Mouse (Mus musculus) gonadal fat pad, adult 2 months (tissue): ENCODE results near the gene Cpsf7. TPM values are rescaled to one million over a fixed set of nuclear protein-coding genes. Genes with fewer than 3 reads are reported as not detected.

ENCODE experiments used
- DNase-seq: peaks from one replicate; pipeline ENCODE4 v3.0.0-alpha.2; 2012; ENCODE audit warnings: low read depth
- polyA plus RNA-seq: library from polyadenylated mRNA; depleted of rRNA; stranded (reverse); fragments of >200 nt; gene quantifications from 2 replicates; pipeline ENCODE4 v1.2.3, GENCODE M21; 2012; rRNA removed

The Cpsf7 gene
- polyA plus RNA-seq, 1 experiment = 33.6 TPM

DNA sequence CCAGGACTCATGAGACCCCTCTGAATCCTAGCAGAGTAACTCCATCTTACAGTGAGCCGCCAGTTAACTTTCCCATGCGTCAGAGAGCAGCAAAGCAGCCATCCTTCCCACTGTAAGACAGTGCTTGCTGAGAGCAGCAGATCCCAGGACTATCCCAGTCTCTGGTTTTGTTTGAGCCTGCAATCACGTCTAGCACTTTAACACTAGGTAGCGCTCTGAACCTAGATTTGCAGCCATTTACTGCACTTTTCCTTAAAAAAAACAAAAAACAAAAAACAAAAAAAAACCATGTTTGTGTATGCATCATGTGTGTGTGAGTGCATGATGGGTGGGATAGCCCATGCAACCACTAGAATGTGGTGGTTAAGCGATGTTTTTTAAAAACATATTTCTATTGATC is 35.0 kb downstream of the Cpsf7 start:
- DNase-seq = no peak

DNA sequence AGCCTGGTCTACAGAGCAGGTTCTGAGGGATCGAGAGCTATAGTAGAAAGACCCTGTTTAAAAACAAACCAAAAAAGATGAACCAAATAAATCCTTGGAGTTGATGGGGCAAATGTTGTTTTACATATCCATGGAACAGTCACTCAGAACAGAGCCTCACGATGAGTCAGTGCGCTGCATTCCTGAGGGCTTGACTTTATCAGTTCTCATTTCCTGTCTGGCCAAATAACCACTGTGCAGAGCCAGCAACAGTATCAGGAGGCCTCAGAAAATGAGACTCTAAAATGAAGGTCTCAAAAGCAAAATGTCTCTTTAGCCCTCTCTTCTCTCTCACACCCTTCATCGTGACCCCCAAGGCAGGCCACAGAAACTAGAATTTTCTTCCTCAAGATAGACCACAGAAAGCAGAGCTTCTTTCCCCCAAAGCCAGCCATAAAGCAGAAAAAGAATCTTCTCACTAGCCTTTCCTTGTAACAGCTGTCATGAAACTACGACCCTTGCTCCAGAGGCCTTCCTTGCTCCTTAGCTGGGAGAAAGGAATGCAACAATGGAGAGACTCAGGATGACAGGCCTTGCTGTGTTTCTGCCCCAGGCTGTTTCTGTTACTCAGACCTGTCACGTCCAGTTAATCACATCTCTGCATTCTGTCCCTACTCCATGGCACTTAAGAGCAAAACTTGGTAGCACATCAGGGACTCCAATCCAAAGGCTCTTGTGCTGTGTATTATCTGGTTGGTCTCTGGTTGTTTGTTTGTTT is 36.7 kb downstream of the Cpsf7 start:
- no peak for DNase-seq

DNA sequence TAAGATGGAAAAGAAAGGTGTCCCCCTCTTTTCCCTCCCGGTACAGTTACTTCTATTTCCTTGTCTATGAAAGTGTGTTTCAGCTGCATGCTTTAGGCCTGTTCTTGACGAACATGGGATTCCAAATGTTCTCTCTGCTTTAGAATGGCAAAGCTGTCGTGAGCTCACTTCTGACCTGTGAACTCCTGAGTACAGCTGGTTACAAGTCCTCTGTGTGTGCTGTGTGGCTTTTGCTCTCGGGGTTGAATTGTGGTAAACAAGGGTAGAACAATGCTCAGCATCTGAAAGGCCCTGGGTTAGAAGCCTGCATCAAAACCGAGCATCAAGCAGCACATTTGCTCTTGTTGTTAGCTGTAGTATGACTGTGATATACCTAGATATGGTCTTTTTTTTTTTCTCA is 37.3 kb downstream of the Cpsf7 start:
- DNase-seq = no peak

DNA sequence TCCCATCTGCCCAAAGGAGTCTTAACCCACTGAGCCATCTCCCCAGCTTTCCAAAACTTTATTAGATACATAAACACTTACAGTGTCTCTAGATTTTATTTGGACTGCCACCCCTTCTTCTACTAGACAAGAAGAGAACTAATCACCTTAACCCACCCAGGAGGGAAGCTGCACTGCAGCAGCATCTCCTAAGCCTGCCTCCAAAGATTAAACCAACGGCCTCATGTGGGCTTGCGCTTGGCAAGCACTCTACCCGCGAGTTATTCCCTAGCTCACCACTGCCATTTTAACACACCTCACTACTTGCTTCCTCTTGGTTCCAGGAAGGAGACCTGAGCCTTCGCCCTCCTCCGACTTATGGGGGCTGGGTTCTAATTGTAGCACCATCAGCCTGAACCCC is 39.2 kb downstream of the Cpsf7 start:
- DNase-seq = no peak

DNA sequence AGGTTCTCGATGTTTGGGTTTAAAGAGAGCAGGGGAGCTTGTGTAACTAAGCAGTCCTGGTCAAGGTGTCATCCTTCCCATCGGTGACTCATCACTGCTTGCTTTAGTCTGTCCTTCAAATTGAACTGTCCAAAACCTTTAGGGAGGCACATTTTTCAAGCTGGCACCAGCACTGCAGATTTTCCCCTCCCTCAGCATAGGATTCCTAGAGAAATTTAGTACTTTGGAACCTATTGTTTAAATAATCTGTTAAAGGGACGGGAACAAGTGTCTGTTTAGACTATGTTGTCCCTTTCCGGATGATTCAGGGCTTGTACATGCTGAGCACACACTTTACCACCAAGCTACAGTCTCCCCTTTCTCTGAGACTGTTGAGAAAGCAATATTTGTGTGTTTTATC is 40.2 kb downstream of the Cpsf7 start:
- DNase-seq = no peak

DNA sequence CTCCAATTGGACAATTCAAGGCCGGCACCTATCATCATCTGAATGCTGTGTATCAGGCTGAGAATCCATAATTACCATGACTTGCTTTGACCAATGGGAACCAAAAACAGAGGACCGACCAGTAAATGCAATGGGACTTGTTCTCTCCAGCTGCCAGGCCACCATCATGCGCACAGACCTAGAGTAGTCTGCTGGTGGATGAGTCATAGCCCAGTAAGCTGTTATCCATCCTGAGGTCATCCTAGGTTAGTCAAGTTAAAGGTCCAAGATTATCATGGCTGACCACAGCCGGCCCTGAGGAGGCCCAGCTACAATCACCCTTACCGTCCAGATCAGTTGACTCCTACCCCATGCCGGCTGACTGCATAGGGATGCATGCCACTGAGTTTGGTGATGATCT is 44.6 kb downstream of the Cpsf7 start:
- DNase-seq = no peak

DNA sequence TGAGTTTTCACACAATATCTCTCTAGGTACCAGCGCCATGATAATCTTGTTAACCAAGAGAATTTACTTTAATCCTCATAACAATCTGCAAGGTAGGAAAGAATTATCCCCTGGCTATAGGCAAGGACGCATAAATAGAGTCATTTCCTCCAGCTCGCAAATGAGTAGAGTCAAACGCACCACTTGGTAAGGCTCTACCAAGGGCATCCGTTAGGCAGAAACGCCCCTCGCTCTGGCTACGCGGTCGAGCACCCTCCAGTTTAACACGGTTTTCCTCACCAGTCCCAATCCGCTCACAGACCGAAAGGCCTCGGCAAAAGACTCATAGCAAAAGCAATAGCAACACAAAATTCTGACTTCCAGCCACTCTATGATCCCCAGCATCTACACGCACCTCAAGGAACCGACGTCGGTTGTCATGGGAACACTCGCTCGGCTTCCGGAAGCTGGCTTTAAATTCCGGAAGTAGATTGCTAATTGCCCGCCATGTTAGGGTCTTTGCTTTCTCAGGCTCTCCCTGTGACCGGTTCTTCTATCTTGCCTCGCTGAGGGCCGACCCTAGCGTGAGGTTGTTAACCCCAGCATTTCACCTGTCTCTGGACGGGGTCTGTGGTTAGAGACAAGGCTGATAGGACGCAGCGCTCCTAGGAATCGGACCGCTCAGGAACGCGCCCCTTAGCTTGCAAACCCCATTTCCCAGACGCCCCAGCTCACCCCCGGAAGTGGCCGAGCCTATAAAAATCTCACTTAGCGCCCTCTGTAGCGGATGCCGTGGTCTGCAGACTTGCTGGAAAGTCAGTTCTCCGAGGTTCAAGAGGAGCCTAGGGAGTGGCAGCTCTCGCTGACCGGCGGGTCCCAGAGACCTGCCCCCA is 51.9 kb downstream of the Cpsf7 start, which contains the start of the genes Cyb561a3 and Tmem138:
Cyb561a3 (plus strand) TSS at position 483 of the 872 bp plus-strand sequence.
Tmem138 (minus strand) TSS at position 673 of the 872 bp plus-strand sequence.
- peak; percentile 71 for DNase-seq

DNA sequence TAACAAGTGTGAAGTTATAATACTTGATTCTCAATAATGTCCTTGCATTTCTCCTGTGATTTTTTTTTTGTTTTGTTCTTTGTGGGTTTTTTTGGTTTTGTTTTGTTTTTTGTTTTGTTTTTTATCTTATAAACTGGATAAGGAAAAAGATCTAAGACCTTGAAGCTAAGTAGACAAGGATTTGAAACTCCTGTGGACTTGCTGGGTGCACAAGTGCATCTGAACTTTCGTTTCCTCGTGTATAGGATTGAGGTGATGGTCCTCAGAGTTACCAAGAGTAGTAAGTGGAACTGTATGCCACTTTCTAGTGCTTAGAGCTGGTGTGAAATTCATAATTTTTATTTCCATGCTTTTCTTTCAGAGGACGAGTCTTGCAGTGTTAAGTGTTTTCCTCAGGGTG is 55.0 kb downstream of the Cpsf7 start:
- DNase-seq = no peak

DNA sequence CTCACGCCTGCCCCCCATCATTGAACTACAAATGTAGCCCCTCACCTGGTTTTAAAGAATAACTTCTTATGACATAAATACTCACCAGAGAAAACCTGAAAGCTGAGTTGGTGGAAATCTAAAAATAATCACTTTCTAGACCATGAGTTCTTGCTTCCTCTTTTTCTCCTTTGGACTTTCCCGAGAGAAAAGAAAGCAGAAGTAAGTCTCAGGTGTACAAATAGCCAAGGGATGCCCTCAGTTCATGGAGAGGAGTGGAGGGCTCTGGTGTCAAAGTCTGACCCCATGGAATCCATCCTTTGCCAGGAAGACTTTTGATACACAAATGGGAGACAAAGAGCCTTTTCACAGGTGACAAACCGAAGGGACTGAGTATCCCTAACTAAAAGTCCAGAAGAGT is 55.7 kb downstream of the Cpsf7 start:
- DNase-seq = no peak

DNA sequence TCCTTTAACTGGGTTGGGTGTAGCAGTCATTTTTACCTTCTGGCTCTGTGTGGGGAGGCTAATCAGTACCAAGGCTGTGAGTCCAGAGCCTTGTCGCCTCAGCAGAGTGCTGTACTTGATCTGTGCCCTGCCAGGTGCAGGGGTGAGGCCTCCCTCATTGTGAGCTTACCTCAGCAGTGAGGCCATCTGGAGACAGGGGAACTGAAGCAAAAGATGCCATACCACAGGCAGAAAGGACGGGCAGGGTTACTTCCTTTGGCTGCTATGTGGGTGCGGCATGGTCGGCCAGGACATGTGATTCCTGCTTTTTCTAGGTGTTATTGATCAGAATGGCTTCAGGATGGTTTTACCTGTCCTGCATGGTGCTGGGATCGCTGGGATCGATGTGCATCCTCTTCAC is 56.9 kb downstream of the Cpsf7 start:
- no peak for DNase-seq

DNA sequence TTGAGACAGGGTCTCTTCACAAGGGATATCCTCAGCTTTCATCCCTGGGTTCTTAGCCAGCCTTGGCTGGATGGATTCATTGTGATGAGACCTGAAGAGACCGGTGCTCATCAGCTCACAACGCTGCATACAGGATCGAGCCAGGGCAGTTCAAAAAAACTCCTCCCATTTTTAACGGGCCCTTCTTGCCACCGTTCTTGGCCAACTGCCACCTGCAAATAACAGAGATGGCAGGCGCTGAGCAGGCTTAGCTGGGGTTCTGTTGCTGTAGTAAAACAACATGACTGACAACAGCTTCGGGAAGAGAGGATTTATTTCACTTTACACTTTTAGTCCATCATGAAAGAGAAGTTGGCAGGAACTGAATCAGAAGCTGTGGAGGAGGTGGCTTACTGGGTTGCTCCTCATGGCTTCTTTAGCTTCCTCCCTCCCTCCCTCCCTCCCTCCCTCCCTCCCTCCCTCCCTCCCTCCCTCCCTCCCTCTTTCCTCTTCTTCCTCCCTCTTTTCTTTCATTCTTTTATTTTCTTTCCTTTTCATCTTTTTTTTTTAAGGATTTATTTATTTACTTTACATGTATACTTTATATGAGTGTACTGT is 58.6 kb downstream of the Cpsf7 start:
- no peak for DNase-seq

DNA sequence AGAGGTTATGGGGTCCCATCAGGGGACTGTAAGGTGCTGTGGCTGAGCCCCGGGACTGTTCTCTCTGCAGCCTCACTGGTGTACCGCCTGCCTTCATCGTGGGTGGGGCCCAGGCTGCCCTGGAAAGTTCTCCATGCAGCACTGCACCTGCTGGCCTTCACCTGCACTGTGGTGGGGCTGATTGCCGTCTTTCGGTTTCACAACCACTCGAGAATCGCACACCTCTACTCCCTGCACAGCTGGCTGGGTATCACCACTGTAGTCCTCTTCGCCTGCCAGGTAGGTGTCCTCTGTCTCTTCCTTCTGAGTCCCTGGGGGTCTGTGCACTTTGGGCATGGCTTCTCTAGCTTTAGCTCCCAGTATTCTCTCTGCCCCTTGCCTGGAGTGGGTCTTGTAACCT is 60.0 kb downstream of the Cpsf7 start:
- no peak for DNase-seq

DNA sequence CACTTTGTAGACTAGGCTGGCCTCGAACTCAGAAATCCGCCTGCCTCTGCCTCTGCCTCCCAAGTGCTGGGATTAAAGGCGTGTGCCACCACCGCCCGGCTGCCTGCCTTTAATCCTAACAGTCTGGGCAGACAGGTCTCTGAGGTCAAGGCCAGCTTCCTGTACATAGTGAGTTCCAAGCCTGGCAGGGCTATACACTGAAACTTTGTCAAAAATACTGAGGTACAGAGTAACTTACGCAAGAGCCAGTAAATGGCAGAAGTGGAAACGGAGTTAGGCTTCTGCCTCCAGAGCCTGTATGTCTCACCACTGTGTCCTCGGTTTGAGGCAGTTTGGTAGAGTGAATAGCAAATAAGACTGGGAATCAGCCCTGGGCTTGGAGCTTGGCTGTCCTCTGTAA is 62.2 kb downstream of the Cpsf7 start:
- no peak for DNase-seq

DNA sequence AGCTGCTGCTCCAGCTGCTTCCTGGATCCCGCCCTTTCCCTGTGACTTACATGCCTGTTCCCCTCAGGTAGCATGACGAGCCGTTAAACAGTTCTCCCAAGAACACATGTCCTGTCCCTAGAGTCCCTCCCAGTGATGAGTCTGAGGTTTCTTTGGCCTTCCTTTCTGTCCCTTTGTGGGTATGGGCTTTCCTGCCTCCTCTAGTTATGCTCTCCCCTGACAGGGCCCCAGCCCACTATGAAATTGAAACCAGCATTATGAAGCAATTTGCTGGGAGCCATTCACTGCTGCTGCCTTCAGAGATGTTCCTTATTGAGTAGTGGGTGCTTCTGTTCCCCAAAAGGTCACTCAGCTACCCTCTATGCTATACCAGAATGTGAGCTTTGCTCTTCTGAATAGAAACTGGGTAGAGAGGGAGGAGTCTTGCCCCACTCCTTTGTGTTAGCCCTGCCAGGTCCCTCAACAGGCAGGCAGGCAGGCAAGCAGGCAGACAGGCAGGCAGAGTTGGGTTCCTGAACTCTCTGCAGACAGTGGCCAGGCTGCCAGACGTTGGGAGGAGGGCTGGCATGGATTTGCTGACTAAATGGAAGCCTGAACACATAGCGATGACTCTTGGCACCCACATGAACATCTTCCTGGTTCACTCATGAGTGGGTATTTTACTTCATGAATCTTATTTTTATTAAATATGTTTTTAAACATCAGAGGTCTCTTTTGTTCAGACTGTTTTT is 64.2 kb downstream of the Cpsf7 start:
- no peak for DNase-seq

DNA sequence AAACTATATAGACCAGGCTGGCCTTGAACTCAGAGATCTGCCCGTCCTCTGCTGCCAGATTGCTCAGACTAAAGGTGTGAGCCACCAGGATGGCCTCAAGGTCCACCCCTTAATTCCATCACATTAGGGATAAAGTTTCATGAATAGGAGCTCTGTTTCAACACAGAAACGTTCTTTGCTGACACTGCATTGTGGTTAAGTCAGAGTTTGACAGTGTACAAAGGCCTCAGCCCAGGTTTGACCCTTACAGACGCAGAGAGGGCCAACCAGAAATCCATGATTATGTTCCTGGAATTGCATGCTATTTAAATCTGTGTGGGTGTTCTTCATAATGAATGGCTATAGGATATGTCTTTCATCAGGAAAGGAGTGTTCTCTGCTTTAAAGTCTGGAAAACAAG is 65.2 kb downstream of the Cpsf7 start:
- no peak for DNase-seq

DNA sequence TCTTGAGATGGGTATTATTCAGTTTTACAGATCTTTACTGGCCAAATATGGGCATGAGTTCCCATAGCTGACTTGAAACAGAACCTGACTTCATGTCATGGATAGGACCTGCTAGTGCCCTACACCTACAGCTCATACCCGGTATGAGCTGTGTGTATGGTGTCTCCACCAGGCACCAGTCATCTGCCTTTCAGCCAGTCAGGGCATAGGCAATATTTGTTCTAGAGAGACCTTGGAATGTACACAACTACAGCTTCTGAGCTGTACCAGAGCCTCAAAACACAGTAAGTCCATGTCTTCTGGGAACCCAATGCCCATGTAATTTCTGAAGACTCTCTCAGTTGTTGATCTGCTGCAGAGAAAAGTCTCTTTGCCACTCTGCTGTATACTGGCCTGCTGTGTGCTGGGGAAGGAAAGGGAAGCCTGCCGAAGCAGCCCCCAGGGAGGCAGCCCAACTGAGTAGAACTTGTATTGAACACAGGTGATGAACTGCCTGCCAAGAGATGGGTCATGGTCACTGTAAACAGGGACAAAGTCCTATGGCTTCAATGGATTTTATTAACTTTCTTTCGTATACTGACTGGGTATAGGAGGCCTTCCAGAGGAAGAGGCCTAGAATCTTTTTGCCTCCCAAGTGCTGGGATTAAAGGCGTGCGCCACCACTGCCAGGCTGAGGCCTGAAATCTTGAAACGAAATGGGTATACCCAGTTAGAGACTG is 66.8 kb downstream of the Cpsf7 start:
- no peak for DNase-seq

Other genes starting within 250 kb of the Cpsf7 start
- 10.1 and 11.5 TPM in 2 replicates for gene Dagla, start 220.4 kb upstream of the Cpsf7 start, polyA plus RNA-seq
- 2.3 and 2.4 TPM in 2 replicates for gene Syt7, start 136.2 kb upstream of the Cpsf7 start, polyA plus RNA-seq
- gene Lrrc10b, start 67.8 kb upstream of the Cpsf7 start, polyA plus RNA-seq = 3.9 and 6.8 TPM in 2 replicates
- gene Ppp1r32, start 42.3 kb upstream of the Cpsf7 start, polyA plus RNA-seq = 1.9 and 2.9 TPM in 2 replicates
- gene Sdhaf2, start 876 bp downstream of the Cpsf7 start, polyA plus RNA-seq = 35.1 and 37.9 TPM in 2 replicates
- 36.5 and 51.1 TPM in 2 replicates for gene Tmem216, start 31.0 kb downstream of the Cpsf7 start, polyA plus RNA-seq
- gene Cyb561a3, start 51.9 kb downstream of the Cpsf7 start, polyA plus RNA-seq = 29.9 and 33.4 TPM in 2 replicates
- 10.9 and 12.0 TPM in 2 replicates for gene Tmem138, start 52.1 kb downstream of the Cpsf7 start, polyA plus RNA-seq
- 168 and 176 TPM in 2 replicates for gene Ddb1, start 80.1 kb downstream of the Cpsf7 start, polyA plus RNA-seq
- 21.0 and 22.5 TPM in 2 replicates for gene Tkfc, start 80.4 kb downstream of the Cpsf7 start, polyA plus RNA-seq
- 0.60 and 1.3 TPM in 2 replicates for gene Vwce, start 108.9 kb downstream of the Cpsf7 start, polyA plus RNA-seq
- 0.31 TPM in 1 of 2 replicates, not detected in the other for gene Pga5, start 152.8 kb downstream of the Cpsf7 start, polyA plus RNA-seq
- 25.5 and 30.3 TPM in 2 replicates for gene Vps37c, start 163.5 kb downstream of the Cpsf7 start, polyA plus RNA-seq
- 0.80 and 0.92 TPM in 2 replicates for gene Cd5, start 213.7 kb downstream of the Cpsf7 start, polyA plus RNA-seq